Mouse (Mus musculus) induced T-regulatory cell, adult 2 months (primary cell): ENCODE results near the gene Grk5.
"Not testable (repeated sequence)": the region's sequence is repeated elsewhere in the genome, so short reads cannot be mapped to it uniquely, and the experiment has no call there.

ENCODE experiments used
- DNase-seq: peaks from one replicate; pipeline ENCODE4 v3.0.0-alpha.2; 2012; ENCODE audit warnings: low read depth

Grk5 gene

GRCm38 (mm10) chr19:60889714-60890315 is at the start of gene Grk5:
Gene Grk5 (plus strand): TSS chr19:60889749.
- peak; percentile 94 for DNase-seq

- DNase-seq = no peak
Observed at GRCm38 (mm10) chr19:60843324-60843723, 46.2 kb upstream of the Grk5 start.

- no peak for DNase-seq
Observed at GRCm38 (mm10) chr19:60845731-60846130, 43.8 kb upstream of the Grk5 start.

- DNase-seq = peak; percentile 94
Observed at GRCm38 (mm10) chr19:60860868-60861700, 28.5 kb upstream of the Grk5 start, which contains the start of gene Sfxn4. Gene Sfxn4 (minus strand): TSS chr19:60861479.

- DNase-seq = not testable (repeated sequence)
Observed at GRCm38 (mm10) chr19:60866169-60866568, 23.4 kb upstream of the Grk5 start.

GRCm38 (mm10) chr19:60870489-60870888 is 19.1 kb upstream of the Grk5 start:
- peak; percentile 37 for DNase-seq

GRCm38 (mm10) chr19:60871366-60871765 is 18.2 kb upstream of the Grk5 start:
- no peak for DNase-seq

- DNase-seq = no peak
Observed at GRCm38 (mm10) chr19:60872272-60872671, 17.3 kb upstream of the Grk5 start.

- DNase-seq = peak; percentile 38
Observed at GRCm38 (mm10) chr19:60873501-60873900, 16.0 kb upstream of the Grk5 start.

- DNase-seq = peak; percentile 97
Observed at GRCm38 (mm10) chr19:60874064-60874694, 15.4 kb upstream of the Grk5 start, which contains the start of gene Prdx3. Gene Prdx3 (minus strand): TSS chr19:60874556.

GRCm38 (mm10) chr19:60883129-60883528 is 6.4 kb upstream of the Grk5 start:
- no peak for DNase-seq

GRCm38 (mm10) chr19:60887637-60888036 is 1.9 kb upstream of the Grk5 start:
- no peak for DNase-seq

- DNase-seq = no peak
Observed at GRCm38 (mm10) chr19:60889101-60889713, 342 bp upstream of the Grk5 start.

- no peak for DNase-seq
Observed at GRCm38 (mm10) chr19:60890391-60891122, 1.0 kb downstream of the Grk5 start.

GRCm38 (mm10) chr19:60891123-60891470 is 1.5 kb downstream of the Grk5 start:
- DNase-seq = peak; percentile 27

GRCm38 (mm10) chr19:60891934-60892547 is 2.5 kb downstream of the Grk5 start:
- DNase-seq = peak; percentile 87

GRCm38 (mm10) chr19:60895251-60895880 is 5.8 kb downstream of the Grk5 start:
- DNase-seq = peak; percentile 49

GRCm38 (mm10) chr19:60903139-60903538 is 13.6 kb downstream of the Grk5 start:
- no peak for DNase-seq

GRCm38 (mm10) chr19:60903971-60904370 is 14.4 kb downstream of the Grk5 start:
- DNase-seq = no peak

GRCm38 (mm10) chr19:60905477-60905876 is 15.9 kb downstream of the Grk5 start:
- DNase-seq = no peak

- no peak for DNase-seq
Observed at GRCm38 (mm10) chr19:60910304-60910703, 20.8 kb downstream of the Grk5 start.
